Mouse (Mus musculus) CH12.LX (cell line): Measurements from ENCODE around the gene Gopc. TPM values are rescaled to one million over a fixed set of nuclear protein-coding genes. Genes with fewer than 3 reads are reported as not detected.

Experiments used
- DNase-seq: peaks from one replicate; pipeline ENCODE4 v3.0.0-alpha.2; 2013; ENCODE audit errors: extremely low read depth
- H3K27ac ChIP-seq: 2 replicates; pipeline ENCODE4 v1.5.1; 2012; ENCODE audit warnings: low read depth, mild to moderate bottlenecking, control low read depth, moderate library complexity; ENCODE audit not compliant: insufficient read depth
- H3K27me3 ChIP-seq: replicated peaks from 2 replicates; pipeline ENCODE3; 2012; ENCODE audit warnings: inconsistent platforms
- H3K36me3 ChIP-seq, 2 experiments: replicated peaks in 1 of 2; 2 replicates each; pipeline versions ENCODE3 to v1.6.1; 2012; ENCODE audit warnings: inconsistent platforms in 1 of 2, low read length in 1 of 2, mild to moderate bottlenecking in 1 of 2, mixed read lengths in 1 of 2, moderate library complexity in 1 of 2; ENCODE audit not compliant: control insufficient read depth in 1 of 2, insufficient read depth in 1 of 2
- H3K4me1 ChIP-seq, 2 experiments: 2 replicates each; pipeline ENCODE4 v1.6.1; 2012; ENCODE audit warnings: inconsistent platforms in 1 of 2, moderate library complexity in 1 of 2; ENCODE audit not compliant: insufficient read depth in 2 of 2, control insufficient read depth in 1 of 2
- H3K4me2 ChIP-seq: 2 replicates; pipeline ENCODE4 v1.6.1; 2012; ENCODE audit warnings: low read depth, mild to moderate bottlenecking, control low read depth; ENCODE audit not compliant: poor library complexity, insufficient read depth, severe bottlenecking
- H3K4me3 ChIP-seq, 3 experiments: fragments of 150-350 bp in 1 of 3; sonication (generic) in 1 of 3; replicated peaks in 1 of 3; 2 replicates each; pipeline versions ENCODE3 to v1.5.1; 2011 to 2012; ENCODE audit warnings: low read depth in 2 of 3, low read length in 2 of 3, mild to moderate bottlenecking in 2 of 3, moderate library complexity in 2 of 3, control low read depth in 1 of 3, improper control_type of control experiment in 1 of 3, inconsistent platforms in 1 of 3, mixed read lengths in 1 of 3; ENCODE audit not compliant: poor library complexity in 1 of 3
- H3K79me2 ChIP-seq: replicated peaks from 2 replicates; pipeline ENCODE4 v1.6.1; 2012; ENCODE audit warnings: mild to moderate bottlenecking, moderate library complexity; ENCODE audit not compliant: control insufficient read depth, poor library complexity, insufficient read depth, severe bottlenecking; ENCODE audit errors: extremely low read depth
- H3K9ac ChIP-seq: 2 replicates; pipeline ENCODE4 v1.6.1; 2012; ENCODE audit warnings: low read depth, mild to moderate bottlenecking, control low read depth, moderate library complexity; ENCODE audit not compliant: insufficient read depth
- H3K9me3 ChIP-seq: replicated peaks from 2 replicates; pipeline ENCODE3; 2012; ENCODE audit warnings: low read length, inconsistent platforms, mixed read lengths
- CHD1 ChIP-seq: IDR thresholded peaks from 2 replicates; pipeline ENCODE4 v1.6.1; 2012; ENCODE audit warnings: low read depth, low read length, improper control_type of control experiment, inconsistent platforms
- CHD2 ChIP-seq: IDR thresholded peaks from 2 replicates; pipeline ENCODE4 v1.6.1; 2011; ENCODE audit warnings: low read length, improper control_type of control experiment
- CTCF ChIP-seq, 2 experiments: IDR thresholded peaks in 1 of 2; conservative IDR thresholded peaks in 1 of 2; 2 replicates each; pipeline ENCODE4 v1.5.1; 2011 to 2012; ENCODE audit warnings: low read depth in 2 of 2, low read length in 2 of 2, improper control_type of control experiment in 1 of 2, inconsistent platforms in 1 of 2, mild to moderate bottlenecking in 1 of 2, moderate library complexity in 1 of 2
- E2F4 ChIP-seq: IDR thresholded peaks from 2 replicates; pipeline ENCODE4 v1.6.1; 2011; ENCODE audit warnings: low read depth, low read length, improper control_type of control experiment; ENCODE audit not compliant: insufficient replicate concordance
- ETS1 ChIP-seq: conservative IDR thresholded peaks from 2 replicates; pipeline ENCODE4 v1.6.1; 2012; ENCODE audit warnings: low read depth, mild to moderate bottlenecking, inconsistent platforms, low read length, improper control_type of control experiment, moderate library complexity
- GABPA ChIP-seq: IDR thresholded peaks from 2 replicates; pipeline ENCODE4 v1.6.1; 2012; ENCODE audit warnings: low read depth, low read length, improper control_type of control experiment, inconsistent platforms; ENCODE audit not compliant: insufficient replicate concordance
- HCFC1 ChIP-seq: IDR thresholded peaks from 2 replicates; pipeline ENCODE4 v1.6.1; 2012; ENCODE audit warnings: low read depth, mild to moderate bottlenecking, inconsistent platforms, low read length, improper control_type of control experiment
- IRF4 ChIP-seq: IDR thresholded peaks from 2 replicates; pipeline ENCODE4 v1.6.1; 2014; ENCODE audit warnings: low read depth, mild to moderate bottlenecking, inconsistent platforms, low read length, improper control_type of control experiment
- JUN ChIP-seq: IDR thresholded peaks from 2 replicates; pipeline ENCODE4 v1.6.1; 2011; ENCODE audit warnings: low read depth, mild to moderate bottlenecking, low read length, improper control_type of control experiment, moderate library complexity; ENCODE audit not compliant: insufficient read depth
- MAZ ChIP-seq: IDR thresholded peaks from 2 replicates; pipeline ENCODE4 v1.6.1; 2012; ENCODE audit warnings: low read depth, mild to moderate bottlenecking, inconsistent platforms, low read length, improper control_type of control experiment, moderate library complexity
- MEF2A ChIP-seq: IDR thresholded peaks from 2 replicates; pipeline ENCODE4 v1.6.1; 2014; ENCODE audit warnings: low read depth, mild to moderate bottlenecking, inconsistent platforms, low read length, improper control_type of control experiment, borderline replicate concordance
- MXI1 ChIP-seq: IDR thresholded peaks from 2 replicates; pipeline ENCODE4 v1.6.1; 2011; ENCODE audit warnings: mild to moderate bottlenecking, low read depth, low read length, improper control_type of control experiment
- NELFE ChIP-seq: IDR thresholded peaks from 2 replicates; pipeline ENCODE4 v1.6.1; 2011; ENCODE audit warnings: low read depth, low read length, improper control_type of control experiment
- NRF1 ChIP-seq: IDR thresholded peaks from 2 replicates; pipeline ENCODE4 v1.6.1; 2014; ENCODE audit warnings: low read depth, mild to moderate bottlenecking, inconsistent platforms, low read length, improper control_type of control experiment, moderate library complexity
- PAX5 ChIP-seq: IDR thresholded peaks from 2 replicates; pipeline ENCODE4 v1.6.1; 2012; ENCODE audit warnings: low read length, inconsistent platforms, mixed read lengths
- POLR2A ChIP-seq: IDR thresholded peaks from 2 replicates; pipeline ENCODE4 v1.6.1; 2011; ENCODE audit warnings: low read depth, mild to moderate bottlenecking, improper control_type of control experiment, low read length
- POLR2AphosphoS2 ChIP-seq: IDR thresholded peaks from 2 replicates; pipeline ENCODE4 v1.6.1; 2011; ENCODE audit warnings: low read depth, low read length, improper control_type of control experiment
- RAD21 ChIP-seq: IDR thresholded peaks from 2 replicates; pipeline ENCODE4 v1.6.1; 2011; ENCODE audit warnings: low read depth, mild to moderate bottlenecking, low read length, improper control_type of control experiment, moderate library complexity
- RCOR1 ChIP-seq: conservative IDR thresholded peaks from 2 replicates; pipeline ENCODE4 v1.6.1; 2012; ENCODE audit warnings: low read depth, mild to moderate bottlenecking, inconsistent platforms, low read length, improper control_type of control experiment
- SIN3A ChIP-seq: IDR thresholded peaks from 2 replicates; pipeline ENCODE4 v1.6.1; 2012; ENCODE audit warnings: low read length, improper control_type of control experiment, inconsistent platforms
- TBP ChIP-seq: conservative IDR thresholded peaks from 2 replicates; pipeline ENCODE4 v1.6.1; 2011; ENCODE audit warnings: low read depth, low read length, improper control_type of control experiment
- TCF12 ChIP-seq: IDR thresholded peaks from 2 replicates; pipeline ENCODE4 v1.6.1; 2014; ENCODE audit warnings: low read depth, mild to moderate bottlenecking, inconsistent platforms, low read length, improper control_type of control experiment
- UBTF ChIP-seq: IDR thresholded peaks from 2 replicates; pipeline ENCODE4 v1.6.1; 2012; ENCODE audit warnings: low read depth, mild to moderate bottlenecking, inconsistent platforms, low read length, improper control_type of control experiment, moderate library complexity
- USF2 ChIP-seq: conservative IDR thresholded peaks from 2 replicates; pipeline ENCODE4 v1.6.1; 2011; ENCODE audit warnings: low read depth, low read length, improper control_type of control experiment
- ZC3H11A ChIP-seq: IDR thresholded peaks from 2 replicates; pipeline ENCODE4 v1.6.1; 2012; ENCODE audit warnings: low read depth, mild to moderate bottlenecking, inconsistent platforms, low read length, improper control_type of control experiment
- ZKSCAN1 ChIP-seq: IDR thresholded peaks from 2 replicates; pipeline ENCODE4 v1.6.1; 2012; ENCODE audit warnings: low read depth, inconsistent platforms, low read length, improper control_type of control experiment, borderline replicate concordance
- ZMIZ1 ChIP-seq: IDR thresholded peaks from 2 replicates; pipeline ENCODE4 v1.6.1; 2012; ENCODE audit warnings: low read depth, mild to moderate bottlenecking, inconsistent platforms, low read length, improper control_type of control experiment
- ZNF384 ChIP-seq: IDR thresholded peaks from 2 replicates; pipeline ENCODE4 v1.6.1; 2012; ENCODE audit warnings: low read depth, low read length, improper control_type of control experiment, inconsistent platforms
- dilution Hi-C: fragments of 300-500 bp; cut with MboI; formaldehyde crosslinking; loops from 2 replicates; pipeline ENCODE4 v1.14.3; 2020; ENCODE audit warnings: low sequenced_read_pairs; ENCODE audit not compliant: extremely low pct_unique_long_range_greater_than_20kb, extremely low pct_ligation_motif_present
- in situ Hi-C: fragments of 300-500 bp; cut with MboI; formaldehyde crosslinking; loops from 3 replicates; pipeline ENCODE4 v1.14.3; 2019; ENCODE audit warnings: low sequenced_read_pairs, low pct_ligation_motif_present, low pct_unique_long_range_greater_than_20kb, mixed read lengths
- polyA plus RNA-seq: library from polyadenylated mRNA; unstranded; fragments of >175 nt; gene quantifications from 2 replicates; pipeline ENCODE4 v1.2.1, GENCODE M21; 2012; ENCODE audit warnings: low read depth; ENCODE audit not compliant: insufficient read length
- total RNA-seq, 2 experiments: library from RNA; depleted of rRNA; stranded (reverse); fragments of 300-350 nt in 1 of 2; fragments of >200 nt in 1 of 2; gene quantifications; 2 replicates each; pipeline ENCODE4 v1.2.3; 2012 to 2014

Gopc gene
- total and polyA plus RNA-seq, 3 experiments = 9.8 to 17.6 (median 13.1) TPM

DNA sequence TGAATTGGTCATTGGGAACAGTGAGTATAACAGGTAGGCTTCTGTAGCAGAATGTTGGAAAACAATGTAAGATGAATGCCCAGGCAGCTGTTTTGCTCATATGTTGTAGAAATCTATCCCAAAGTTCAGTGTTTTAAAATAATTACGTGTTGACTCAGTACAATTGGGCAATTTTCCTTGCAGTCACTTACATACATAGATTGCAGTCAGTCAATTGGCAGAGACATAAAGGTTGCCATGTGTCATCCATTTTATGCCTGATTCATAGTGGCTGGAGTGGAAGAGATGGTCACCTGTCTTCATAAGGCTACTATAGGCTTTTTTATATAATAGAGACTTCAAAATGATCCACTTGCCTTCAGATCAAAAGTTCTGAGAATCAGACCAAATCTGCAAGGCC is 38.6 kb upstream of the Gopc start:
- in situ Hi-C loops = no loop called here
- Histone ChIP-seq H3K27me3 (no peaks in the 10 kb centered on the region), H3K4me1 (peaks cover 6 to 71% of the 10 kb centered on the region in 2 experiments), H3K9me3 (no peaks in the 10 kb centered on the region), H3K9ac (no peak overlapping the region), H3K4me3 (no peak overlapping the region), H3K27ac (no peak overlapping the region), H3K4me2 (no peak overlapping the region), H3K79me2 (peaks cover 43% of the 10 kb centered on the region), H3K36me3 (peaks cover 0 to 29% of the 10 kb centered on the region in 2 experiments)
- dilution Hi-C loops = no loop called here
- no peak for DNase-seq
- no peak for TF ChIP-seq UBTF
- TF ChIP-seq RCOR1 = no peak
- no peak for TF ChIP-seq CHD1
- no peak for TF ChIP-seq MXI1
- TF ChIP-seq RAD21 = no peak
- no peak for TF ChIP-seq E2F4
- TF ChIP-seq ETS1 = no peak
- TF ChIP-seq TBP = no peak
- no peak for TF ChIP-seq CHD2
- no peak for TF ChIP-seq ZC3H11A
- TF ChIP-seq GABPA = no peak
- no peak for TF ChIP-seq IRF4
- no peak for TF ChIP-seq ZMIZ1
- TF ChIP-seq USF2 = no peak
- no peak for TF ChIP-seq TCF12
- no peak for TF ChIP-seq NRF1
- no peak for TF ChIP-seq MAZ

DNA sequence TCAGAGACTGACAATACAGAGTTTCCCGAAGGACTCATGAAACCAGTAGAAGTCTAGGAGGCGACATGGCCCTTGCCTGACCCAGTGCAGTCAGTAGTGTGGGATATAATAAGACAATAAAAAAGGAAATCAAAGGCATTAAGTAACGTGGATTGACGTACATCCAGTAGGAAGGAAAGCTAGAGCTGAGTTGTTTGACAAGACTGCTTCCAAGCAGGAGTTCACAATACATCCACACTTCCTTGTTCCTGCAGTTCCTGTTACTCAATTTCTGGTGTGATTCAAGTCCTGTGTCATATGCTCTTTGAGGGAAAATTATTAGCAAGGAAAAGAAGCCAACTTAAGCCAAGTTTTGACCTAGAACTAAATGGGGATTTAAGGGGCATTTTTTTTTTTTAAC is 37.5 kb upstream of the Gopc start:
- dilution Hi-C loops = no loop called here
- Histone ChIP-seq H3K79me2 (peaks cover 34% of the 10 kb centered on the region), H3K27ac (no peak overlapping the region), H3K4me1 (peaks cover 6 to 62% of the 10 kb centered on the region in 2 experiments), H3K9ac (peak overlapping the region; percentile 77), H3K4me2 (peak overlapping the region; percentile 96), H3K27me3 (no peaks in the 10 kb centered on the region), H3K36me3 (peaks cover 0 to 21% of the 10 kb centered on the region in 2 experiments), H3K9me3 (no peaks in the 10 kb centered on the region), H3K4me3 (peak overlapping the region; percentile 10 to 99 (median 14))
- in situ Hi-C loops = no loop called here
- TF ChIP-seq JUN = no peak
- no peak for TF ChIP-seq GABPA
- no peak for TF ChIP-seq ZKSCAN1
- TF ChIP-seq HCFC1 = no peak
- no peak for TF ChIP-seq POLR2AphosphoS2
- TF ChIP-seq MEF2A = no peak
- TF ChIP-seq ZMIZ1 = no peak
- no peak for TF ChIP-seq PAX5
- TF ChIP-seq SIN3A = no peak
- no peak for TF ChIP-seq UBTF
- no peak for TF ChIP-seq IRF4
- no peak for TF ChIP-seq MAZ
- no peak for TF ChIP-seq ZC3H11A
- no peak for TF ChIP-seq RCOR1
- no peak for TF ChIP-seq POLR2A
- TF ChIP-seq CTCF (conservative IDR thresholded peaks at IDR 0.05 in 1 of 2, IDR thresholded peaks at IDR 0.05 in 1 of 2; ENCODE audit: low read depth in 2 of 2, low read length in 2 of 2) = no peak
- TF ChIP-seq NELFE = no peak
- no peak for TF ChIP-seq TCF12
- TF ChIP-seq ZNF384 = no peak
- DNase-seq = no peak
